Mouse (Mus musculus) neural tube, embryonic 11.5 days (tissue): Measurements from ENCODE around the gene Ccdc7a. TPM values are rescaled to one million over a fixed set of nuclear protein-coding genes. Genes with fewer than 3 reads are reported as not detected.
"Not testable (repeated sequence)": the region's sequence is repeated elsewhere in the genome, so short reads cannot be mapped to it uniquely, and the experiment has no call there.

Source experiments
- ATAC-seq: fragments of 200-750 bp; cut with Nextera tagmentation; 2 replicates; pipeline ENCODE4 v1.8.0; 2017; ENCODE audit warnings: moderate number of reproducible peaks, mild to moderate bottlenecking, moderate TSS enrichment, moderate library complexity; ENCODE audit not compliant: insufficient read depth, low FRiP score, low TSS enrichment
- DNase-seq: peaks from one replicate; pipeline ENCODE4 v3.0.0-alpha.2; 2015; ENCODE audit warnings: low spot score
- H3K27ac ChIP-seq: fragments of 300-500 bp; sonication (generic); 2 replicates; pipeline ENCODE4 v1.5.1; 2014; ENCODE audit warnings: low read depth, mild to moderate bottlenecking, low read length
- H3K27me3 ChIP-seq: fragments of 300-500 bp; sonication (generic); 2 replicates; pipeline ENCODE4 v1.6.1; 2014; ENCODE audit warnings: mild to moderate bottlenecking, low read length, mixed read lengths; ENCODE audit not compliant: control insufficient read depth, insufficient read depth
- H3K36me3 ChIP-seq: fragments of 300-500 bp; sonication (generic); 2 replicates; pipeline ENCODE4 v1.6.1; 2014; ENCODE audit warnings: mild to moderate bottlenecking, low read length, moderate library complexity, mixed read lengths; ENCODE audit not compliant: control insufficient read depth, insufficient read depth
- H3K4me1 ChIP-seq: fragments of 300-500 bp; sonication (generic); 2 replicates; pipeline ENCODE4 v1.6.1; 2014; ENCODE audit warnings: low read length, mixed read lengths; ENCODE audit not compliant: control insufficient read depth, insufficient read depth
- H3K4me2 ChIP-seq: fragments of 300-500 bp; sonication (generic); 2 replicates; pipeline ENCODE4 v1.6.1; 2014; ENCODE audit warnings: low read depth, mild to moderate bottlenecking, moderate library complexity
- H3K4me3 ChIP-seq: fragments of 300-500 bp; sonication (generic); 2 replicates; pipeline ENCODE4 v1.5.1; 2014; ENCODE audit warnings: low read depth, low read length
- H3K9ac ChIP-seq: fragments of 300-500 bp; sonication (generic); 2 replicates; pipeline ENCODE4 v1.6.1; 2014; ENCODE audit warnings: mild to moderate bottlenecking, low read length
- H3K9me3 ChIP-seq: fragments of 300-500 bp; sonication (generic); 2 replicates; pipeline ENCODE4 v1.6.1; 2016; ENCODE audit warnings: low read length; ENCODE audit not compliant: control insufficient read depth
- whole genome bisulfite sequencing: fragments of 180-500 bp; shearing (Covaris S2); extraction: QIAGEN DNeasy Blood & Tissue Kit; methylation state at CpG from one replicate; pipeline ENCODE4 v1.1.7; 2014; 5-methylcytosine and 5-hydroxymethylcytosine counted together
- polyA plus RNA-seq: library from polyadenylated mRNA; unstranded; fragments of >200 nt; fragmentation: Nextera tagmentation; extraction: Ambion mirVana; gene quantifications from 2 replicates; pipeline ENCODE4 v1.2.1, GENCODE M21; 2014

Gene Ccdc7a
- polyA plus RNA-seq: not detected in 2 replicates

GRCm38 (mm10) chr8:129065417-129065816 lies at the start of gene Ccdc7a:
Gene Ccdc7a, minus strand, starts transcription at chr8:129065517.
- DNase-seq, H3K27ac ChIP-seq, H3K36me3 ChIP-seq, H3K9ac ChIP-seq, ATAC-seq, H3K4me1 ChIP-seq, H3K27me3 ChIP-seq, H3K4me3 ChIP-seq, H3K9me3 ChIP-seq, H3K4me2 ChIP-seq: not testable (repeated sequence)
- 96% methylated on average over 2 of the region's 11 CpGs for WGBS

- H3K9ac ChIP-seq, H3K4me1 ChIP-seq, H3K27ac ChIP-seq, H3K4me2 ChIP-seq, H3K27me3 ChIP-seq, H3K9me3 ChIP-seq, H3K36me3 ChIP-seq, DNase-seq, H3K4me3 ChIP-seq, ATAC-seq: not testable (repeated sequence)
- WGBS: 100% methylated on average over 1 of the region's 10 CpGs
These were observed 1.5 kb upstream of the Ccdc7a start, which contains the start of gene Ccdc7b for GRCm38 (mm10) chr8:129066834-129067233. Gene Ccdc7b, plus strand, starts transcription at chr8:129067134.

- Histone ChIP-seq H3K4me1 (no peaks in the 10 kb centered on the region), H3K4me3 (no peak overlapping the region), H3K27me3 (no peaks in the 10 kb centered on the region), H3K27ac (no peak overlapping the region), H3K9me3 (no peaks in the 10 kb centered on the region), H3K4me2 (no peak overlapping the region), H3K9ac (no peak overlapping the region), H3K36me3 (no peaks in the 10 kb centered on the region)
- ATAC-seq (no peak), DNase-seq (no peak)
- 86% methylated on average over 1 of the region's 1 CpGs for WGBS
These were observed 73.9 kb downstream of the Ccdc7a start for GRCm38 (mm10) chr8:128991389-128991788.

GRCm38 (mm10) chr8:128948941-128949340 lies 116.4 kb downstream of the Ccdc7a start:
- WGBS: 81% methylated on average over 11 of the region's 11 CpGs
- H3K27ac ChIP-seq, H3K4me3 ChIP-seq, DNase-seq, ATAC-seq, H3K27me3 ChIP-seq, H3K9me3 ChIP-seq, H3K4me2 ChIP-seq, H3K9ac ChIP-seq, H3K4me1 ChIP-seq, H3K36me3 ChIP-seq: not testable (repeated sequence)

GRCm38 (mm10) chr8:128941022-128941641 lies 124.2 kb downstream of the Ccdc7a start:
- WGBS: 0% methylated on average over 6 of the region's 6 CpGs
- H3K36me3 ChIP-seq, H3K9me3 ChIP-seq, H3K4me2 ChIP-seq, H3K27me3 ChIP-seq, H3K4me3 ChIP-seq, H3K4me1 ChIP-seq, H3K27ac ChIP-seq, DNase-seq, H3K9ac ChIP-seq: not testable (repeated sequence)
- ATAC-seq: peak; percentile 65; the same call in 1 of the 2 replicates

- ATAC-seq (no peak), DNase-seq (no peak)
- Histone ChIP-seq H3K36me3 (no peaks in the 10 kb centered on the region), H3K4me3 (no peak overlapping the region), H3K27ac (no peak overlapping the region), H3K9me3 (no peaks in the 10 kb centered on the region), H3K4me2 (no peak overlapping the region), H3K4me1 (no peaks in the 10 kb centered on the region), H3K9ac (no peak overlapping the region), H3K27me3 (no peaks in the 10 kb centered on the region)
- WGBS: 61% methylated on average over 4 of the region's 4 CpGs
These were observed 131.9 kb downstream of the Ccdc7a start for GRCm38 (mm10) chr8:128933446-128933845.

GRCm38 (mm10) chr8:128882719-128883118 lies 182.6 kb downstream of the Ccdc7a start:
- no peak for ATAC-seq

GRCm38 (mm10) chr8:128843749-128844148 lies 221.6 kb downstream of the Ccdc7a start:
- Histone ChIP-seq H3K4me1 (no peaks in the 10 kb centered on the region), H3K4me2 (no peak overlapping the region), H3K27me3 (no peaks in the 10 kb centered on the region), H3K4me3 (no peak overlapping the region), H3K9ac (no peak overlapping the region), H3K36me3 (no peaks in the 10 kb centered on the region), H3K27ac (no peak overlapping the region), H3K9me3 (no peaks in the 10 kb centered on the region)
- ATAC-seq (no peak), DNase-seq (no peak)
- 62% methylated on average over 5 of the region's 5 CpGs for WGBS

More at GRCm38 (mm10) chr8:128882719-128883118, 182.6 kb downstream of the Ccdc7a start:
- DNase-seq: no peak
- H3K27ac ChIP-seq: no peak overlapping the region
- H3K4me1 ChIP-seq: no peaks in the 10 kb centered on the region
- H3K4me2 ChIP-seq: no peak overlapping the region
- no peak overlapping the region for H3K4me3 ChIP-seq
- no peaks in the 10 kb centered on the region for H3K27me3 ChIP-seq
- H3K9ac ChIP-seq: no peak overlapping the region
- WGBS: 66% methylated on average over 3 of the region's 3 CpGs
- no peaks in the 10 kb centered on the region for H3K36me3 ChIP-seq
- H3K9me3 ChIP-seq: no peaks in the 10 kb centered on the region

GRCm38 (mm10) chr8:128812521-128812920 lies 252.8 kb downstream of the Ccdc7a start:
- no peaks in the 10 kb centered on the region for H3K9me3 ChIP-seq
- H3K4me2 ChIP-seq: no peak overlapping the region
- ATAC-seq (no peak), DNase-seq (no peak)
- H3K4me1 ChIP-seq: no peaks in the 10 kb centered on the region
- no peak overlapping the region for H3K4me3 ChIP-seq
- H3K27ac ChIP-seq: no peak overlapping the region
- H3K9ac ChIP-seq: no peak overlapping the region
- WGBS: 90% methylated on average over 4 of the region's 4 CpGs
- H3K27me3 ChIP-seq: no peaks in the 10 kb centered on the region
- H3K36me3 ChIP-seq: no peaks in the 10 kb centered on the region
